Mouse (Mus musculus) forebrain, postnatal 0 days (tissue): ENCODE measurements at regions not wholly inside any gene's neighbourhood (a gene's known extent, or its start where the extent isn't known, plus 50 kb on each side); places are given as distances from the start of the nearest gene placed in this dataset.

Experiments used
- ATAC-seq: fragments of 200-750 bp; cut with Nextera tagmentation; 2 replicates; pipeline ENCODE4 v1.8.0; 2017; ENCODE audit warnings: mild to moderate bottlenecking, moderate library complexity
- DNase-seq: peaks from one replicate; pipeline ENCODE4 v3.0.0-alpha.2; 2015
- H3K27ac ChIP-seq: fragments of 300-500 bp; sonication (generic); 2 replicates; pipeline ENCODE4 v1.5.1; 2014; ENCODE audit warnings: low read depth, mild to moderate bottlenecking, antibody characterized with exemption, low read length, moderate library complexity, mixed read lengths
- H3K27me3 ChIP-seq: fragments of 300-500 bp; sonication (generic); 2 replicates; pipeline ENCODE4 v1.6.1; 2014; ENCODE audit warnings: mild to moderate bottlenecking, low read length, mixed read lengths; ENCODE audit not compliant: insufficient read depth
- H3K36me3 ChIP-seq: fragments of 300-500 bp; sonication (generic); 2 replicates; pipeline ENCODE4 v1.6.1; 2014; ENCODE audit warnings: mild to moderate bottlenecking, moderate library complexity; ENCODE audit not compliant: insufficient read depth
- H3K4me1 ChIP-seq: fragments of 300-500 bp; sonication (generic); 2 replicates; pipeline ENCODE4 v1.6.1; 2014; ENCODE audit warnings: antibody characterized with exemption; ENCODE audit not compliant: insufficient read depth
- H3K4me2 ChIP-seq: fragments of 300-500 bp; sonication (generic); 2 replicates; pipeline ENCODE4 v1.6.1; 2014; ENCODE audit warnings: low read depth, mild to moderate bottlenecking, moderate library complexity
- H3K4me3 ChIP-seq: fragments of 300-500 bp; sonication (generic); 2 replicates; pipeline ENCODE4 v1.5.1; 2014; ENCODE audit warnings: low read depth, low read length, mixed read lengths
- H3K9ac ChIP-seq: fragments of 300-500 bp; sonication (generic); 2 replicates; pipeline ENCODE4 v1.6.1; 2014; ENCODE audit warnings: mild to moderate bottlenecking
- H3K9me3 ChIP-seq: fragments of 300-500 bp; sonication (generic); 2 replicates; pipeline ENCODE4 v1.6.1; 2016; ENCODE audit warnings: low read length
- CTCF ChIP-seq: sonication (generic); IDR thresholded peaks from 2 replicates; pipeline ENCODE4 v1.5.1; 2016; ENCODE audit warnings: antibody characterized with exemption, control low read depth, low read depth
- WGBS: fragments of 180-500 bp; shearing (Covaris S2); extraction: QIAGEN DNeasy Blood & Tissue Kit; methylation state at CpG from one replicate; pipeline ENCODE4 v1.1.7; 2014; 5-methylcytosine and 5-hydroxymethylcytosine counted together

DNA sequence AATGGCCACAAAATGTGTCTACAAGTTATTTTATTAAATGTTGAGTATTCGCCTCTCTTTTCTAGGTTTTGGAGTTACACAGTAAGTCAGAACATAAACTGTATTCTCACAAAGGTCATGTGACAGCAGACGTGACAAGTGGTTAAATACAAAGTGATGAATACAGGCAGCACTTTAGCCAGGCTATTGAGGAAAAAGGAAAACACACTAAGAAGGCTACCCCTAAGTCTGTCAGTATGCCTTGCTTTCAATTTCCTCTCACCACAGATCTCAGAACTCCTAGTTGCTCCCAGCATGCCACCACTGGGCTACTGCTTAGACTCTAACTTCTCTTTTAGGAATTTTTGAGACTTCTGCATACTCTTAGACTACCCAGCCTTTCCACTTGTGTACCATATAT is 297.9 kb upstream of the Pex5l start:
- Histone ChIP-seq H3K4me3 (no peak overlapping the region), H3K4me1 (no peaks in the 10 kb centered on the region), H3K27me3 (no peaks in the 10 kb centered on the region), H3K4me2 (no peak overlapping the region), H3K9ac (no peak overlapping the region), H3K9me3 (no peaks in the 10 kb centered on the region), H3K36me3 (no peaks in the 10 kb centered on the region), H3K27ac (no peak overlapping the region)
- TF ChIP-seq CTCF, result no peak
- DNase-seq, result no peak
- ATAC-seq, result 0 out of 2 replicates have a peak, but pooled peaks have one; percentile 38
- WGBS, result 39% methylated on average over 2 of the region's 2 CpGs

DNA sequence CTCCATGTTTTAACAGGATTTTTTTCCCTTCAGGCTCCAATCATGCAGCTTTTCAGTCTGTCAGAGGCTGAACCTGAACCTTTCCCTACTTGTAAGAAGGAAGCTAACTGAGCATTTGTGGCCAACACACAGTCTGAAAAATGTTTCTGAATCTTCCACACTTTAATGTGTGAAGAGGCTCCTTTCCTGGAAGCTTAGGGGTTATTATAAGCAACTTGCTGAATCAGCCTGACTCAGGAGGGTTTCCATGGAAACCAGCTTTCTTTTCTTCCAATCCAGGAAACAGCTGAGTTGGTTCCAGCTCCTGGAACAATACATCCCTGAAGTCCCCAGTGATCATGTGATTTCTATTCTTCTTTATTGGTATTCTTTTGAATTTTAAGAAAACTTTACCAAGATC is 297.5 kb upstream of the Pex5l start:
- TF ChIP-seq CTCF, result no peak
- peak; percentile 81 for ATAC-seq

DNA sequence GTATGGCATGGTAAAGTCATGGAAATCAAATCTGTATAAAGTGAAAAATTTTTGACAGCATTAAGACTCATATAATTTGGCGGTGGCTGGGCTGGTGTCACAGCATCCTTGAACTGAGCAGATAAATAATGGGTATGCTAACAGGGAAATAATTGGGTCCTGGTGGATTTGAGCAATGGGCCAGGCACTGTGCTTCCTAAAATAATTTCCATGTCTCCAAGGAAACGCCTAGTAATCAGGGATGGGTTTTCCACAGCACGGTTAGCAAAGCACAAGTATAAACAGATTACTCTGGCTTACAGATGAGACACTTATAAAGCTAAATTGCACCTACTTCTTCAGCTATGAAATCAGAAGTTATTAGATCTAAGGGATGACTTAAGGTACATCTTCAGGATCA is 273.9 kb upstream of the Pex5l start:
- DNase-seq, result no peak
- 59% methylated on average over 3 of the region's 3 CpGs for WGBS

More for the DNA sequence above, 297.5 kb upstream of the Pex5l start:
- no peaks in the 10 kb centered on the region for H3K4me1 ChIP-seq
- no peak overlapping the region for H3K4me3 ChIP-seq
- H3K9ac ChIP-seq, result no peak overlapping the region
- H3K9me3 ChIP-seq, result no peaks in the 10 kb centered on the region
- H3K36me3 ChIP-seq, result no peaks in the 10 kb centered on the region
- no peak overlapping the region for H3K27ac ChIP-seq
- H3K27me3 ChIP-seq, result no peaks in the 10 kb centered on the region
- no peak overlapping the region for H3K4me2 ChIP-seq
- DNase-seq, result peak; percentile 62

DNA sequence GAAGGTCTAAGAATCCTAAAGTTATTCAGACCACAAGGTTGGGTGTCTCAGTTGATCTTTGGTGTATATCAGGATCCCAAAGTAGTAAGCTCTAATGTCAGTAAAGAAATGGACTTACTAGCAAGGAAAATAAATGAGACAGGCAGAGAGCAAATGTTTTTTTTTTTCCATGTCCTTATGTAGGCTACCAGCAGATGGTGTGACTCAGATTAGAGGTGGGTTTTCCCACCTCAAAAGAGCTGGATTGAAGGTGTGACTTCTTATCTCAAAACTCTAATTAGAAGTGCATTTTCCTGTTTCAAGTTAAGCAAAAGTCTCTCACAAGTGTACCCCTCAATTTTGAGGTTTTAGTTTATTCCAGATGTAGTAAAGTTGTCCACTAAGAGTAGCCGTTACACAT is 273.3 kb upstream of the Pex5l start:
- ATAC-seq, result no peak
- WGBS, result 83% methylated on average over 1 of the region's 1 CpGs

More for the DNA sequence above, 273.9 kb upstream of the Pex5l start:
- no peaks in the 10 kb centered on the region for H3K36me3 ChIP-seq
- no peak overlapping the region for H3K27ac ChIP-seq
- no peak for TF ChIP-seq CTCF
- H3K4me2 ChIP-seq, result no peak overlapping the region
- H3K9me3 ChIP-seq, result no peaks in the 10 kb centered on the region
- H3K4me3 ChIP-seq, result no peak overlapping the region
- H3K27me3 ChIP-seq, result no peaks in the 10 kb centered on the region
- H3K9ac ChIP-seq, result no peak overlapping the region
- ATAC-seq, result no peak
- no peaks in the 10 kb centered on the region for H3K4me1 ChIP-seq

DNA sequence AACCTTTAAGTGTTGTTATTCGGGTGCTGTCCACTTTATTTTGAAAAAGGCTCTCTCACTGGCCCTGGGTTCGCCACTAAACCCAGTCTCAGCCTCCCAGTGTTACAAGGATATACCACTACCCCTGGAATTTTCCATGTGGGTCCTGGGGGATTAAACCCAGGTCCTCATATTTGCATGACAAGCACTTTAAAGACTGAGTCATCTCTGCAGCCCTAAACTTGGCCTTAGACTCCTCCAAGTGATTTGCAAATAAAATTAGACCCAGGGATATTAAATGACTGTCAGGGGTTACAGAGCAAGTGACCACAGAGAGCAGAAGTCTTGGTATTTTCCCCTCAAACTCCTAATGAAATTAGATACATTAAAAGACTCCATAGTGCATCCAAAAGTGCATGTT is 258.9 kb upstream of the Pex5l start:
- DNase-seq, result no peak
- Histone ChIP-seq H3K27me3 (no peaks in the 10 kb centered on the region), H3K36me3 (no peaks in the 10 kb centered on the region), H3K9me3 (no peaks in the 10 kb centered on the region), H3K4me1 (peaks cover 3% of the 10 kb centered on the region; the same call in 1 of the 2 replicates), H3K9ac (no peak overlapping the region), H3K4me3 (no peak overlapping the region), H3K4me2 (no peak overlapping the region), H3K27ac (no peak overlapping the region)
- ATAC-seq, result no peak
- WGBS, result 73% methylated on average over 2 of the region's 2 CpGs
- no peak for TF ChIP-seq CTCF

More for the DNA sequence above, 273.3 kb upstream of the Pex5l start:
- Histone ChIP-seq H3K36me3 (no peaks in the 10 kb centered on the region), H3K4me2 (no peak overlapping the region), H3K4me1 (no peaks in the 10 kb centered on the region), H3K9me3 (no peaks in the 10 kb centered on the region), H3K9ac (no peak overlapping the region), H3K27me3 (no peaks in the 10 kb centered on the region), H3K27ac (no peak overlapping the region), H3K4me3 (no peak overlapping the region)
- no peak for TF ChIP-seq CTCF
- DNase-seq, result no peak

DNA sequence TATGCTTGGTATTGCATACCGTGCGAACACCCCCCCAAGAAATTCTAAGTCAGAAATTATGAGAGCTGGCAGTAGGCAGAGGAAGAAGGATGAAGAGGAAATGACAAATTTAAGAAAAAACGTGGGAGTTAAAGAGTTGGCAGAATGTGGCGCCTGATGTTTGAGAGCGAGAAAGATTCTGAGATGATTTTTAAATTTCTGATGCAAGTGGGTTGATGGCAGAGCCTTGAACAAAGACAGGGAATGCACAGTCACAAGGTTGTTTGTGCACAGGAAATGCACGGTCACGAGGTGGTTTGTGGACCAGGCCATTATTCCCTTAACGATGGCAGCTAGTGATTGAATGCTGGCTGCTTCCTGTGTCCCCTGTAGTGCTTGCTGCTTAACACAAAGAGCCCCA is 256.3 kb upstream of the Pex5l start:
- Histone ChIP-seq H3K36me3 (no peaks in the 10 kb centered on the region), H3K27ac (no peak overlapping the region), H3K4me3 (no peak overlapping the region), H3K4me2 (no peak overlapping the region), H3K4me1 (peaks cover 3% of the 10 kb centered on the region; the same call in 1 of the 2 replicates), H3K9ac (no peak overlapping the region), H3K27me3 (no peaks in the 10 kb centered on the region), H3K9me3 (no peaks in the 10 kb centered on the region)
- ATAC-seq (peak; percentile 23; the same call in 1 of the 2 replicates), DNase-seq (no peak)
- WGBS, result 56% methylated on average over 8 of the region's 8 CpGs
- TF ChIP-seq CTCF, result no peak

DNA sequence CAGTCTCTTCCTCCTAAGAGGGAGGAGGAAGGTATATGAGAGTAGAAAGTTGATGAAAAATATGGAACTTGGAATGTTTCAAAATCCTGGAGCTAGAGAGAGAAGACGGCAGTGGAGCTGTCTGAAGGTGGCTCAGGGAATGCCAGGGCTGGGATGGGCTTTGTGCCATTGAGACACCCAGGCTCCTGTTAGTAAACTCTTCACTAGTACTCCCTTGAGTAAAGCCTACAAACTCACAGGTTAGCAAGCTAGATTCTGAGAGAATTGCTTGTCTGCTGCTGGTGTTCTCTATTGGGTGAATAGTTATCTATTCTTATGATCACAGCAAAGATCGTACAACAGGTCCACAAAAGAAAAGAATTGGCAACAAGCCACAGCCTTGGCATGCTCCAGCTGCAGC is 255.3 kb upstream of the Pex5l start:
- WGBS, result 31% methylated on average over 2 of the region's 2 CpGs
- Histone ChIP-seq H3K4me1 (peaks cover 3% of the 10 kb centered on the region; the same call in 1 of the 2 replicates), H3K9me3 (no peaks in the 10 kb centered on the region), H3K27me3 (no peaks in the 10 kb centered on the region), H3K4me2 (no peak overlapping the region), H3K9ac (no peak overlapping the region), H3K36me3 (no peaks in the 10 kb centered on the region), H3K4me3 (no peak overlapping the region), H3K27ac (no peak overlapping the region)
- DNase-seq (no peak), ATAC-seq (no peak)
- no peak for TF ChIP-seq CTCF

DNA sequence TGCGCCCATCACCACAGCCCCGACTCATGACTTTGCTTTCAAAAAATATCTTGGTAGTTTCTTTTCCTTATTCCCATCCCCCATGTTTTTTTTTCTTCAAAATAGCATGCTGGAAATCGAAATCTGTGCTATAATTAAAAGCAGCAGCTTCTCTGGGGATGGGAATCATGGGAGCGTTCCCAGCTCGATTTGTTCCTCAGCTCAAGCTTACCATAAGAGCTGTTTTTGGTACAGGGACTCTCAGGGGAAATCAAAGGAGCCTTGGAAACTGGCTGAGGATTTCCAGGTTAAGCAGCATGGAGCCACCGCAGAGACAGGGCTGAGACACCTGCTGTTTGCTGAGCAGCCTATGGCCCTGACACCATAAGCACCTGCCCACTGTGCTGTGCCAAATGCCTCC is 254.2 kb upstream of the Pex5l start:
- ATAC-seq (0 out of 2 replicates have a peak, but pooled peaks have one; percentile 52), DNase-seq (peak; percentile 43)
- H3K4me3 ChIP-seq, result no peak overlapping the region

More for the DNA sequence above, 254.2 kb upstream of the Pex5l start:
- H3K27ac ChIP-seq, result no peak overlapping the region
- H3K27me3 ChIP-seq, result no peaks in the 10 kb centered on the region
- no peaks in the 10 kb centered on the region for H3K36me3 ChIP-seq
- H3K9ac ChIP-seq, result no peak overlapping the region
- WGBS, result 69% methylated on average over 6 of the region's 6 CpGs
- H3K4me1 ChIP-seq, result peaks cover 3% of the 10 kb centered on the region; the same call in 1 of the 2 replicates
- no peaks in the 10 kb centered on the region for H3K9me3 ChIP-seq
- H3K4me2 ChIP-seq, result no peak overlapping the region
- TF ChIP-seq CTCF, result no peak
